Mouse (Mus musculus) embryonic stem cell, embryonic (primary cell): ENCODE measurements at regions not wholly inside any gene's neighbourhood (a gene's known extent, or its start where the extent isn't known, plus 50 kb on each side); places are given as distances from the start of the nearest gene placed in this dataset.

Experiments
- CTCF ChIA-PET, 4 experiments: fragments of 300-600 bp in 2 of 4; fragments of 350-600 bp in 2 of 4; sonication (Branson Sonifier 250); formaldehyde crosslinking; loops; one replicate each; lab custom pipeline; 2022; ENCODE audit warnings: inconsistent platforms in 2 of 4; lab: Charles Lee
- POLR2A ChIA-PET, 4 experiments: fragments of 300-600 bp in 2 of 4; fragments of 350-600 bp in 2 of 4; sonication (Branson Sonifier 250); formaldehyde crosslinking; loops; one replicate each; lab custom pipeline; 2022; ENCODE audit warnings: antibody characterized with exemption in 4 of 4, inconsistent platforms in 1 of 4; lab: Charles Lee

- POLR2A ChIA-PET: interaction anchor here in 1 of 4 experiments (1.2 kb wide), 1 partner anchor 9 kb away, joined by 3 read pairs; no protein-coding TSS in a partner anchor
- CTCF ChIA-PET: no interaction called here
These were observed 172.5 kb downstream of the Emx2 start for GRCm38 (mm10) chr19:59630706-59631105.

- ChIA-PET CTCF (no interaction called here), POLR2A (interaction anchor here in 1 of 4 experiments (1.2 kb wide), 1 partner anchor 10 kb away, joined by 3 read pairs; no protein-coding TSS in a partner anchor)
These were observed 173.4 kb downstream of the Emx2 start for GRCm38 (mm10) chr19:59631541-59631940.

GRCm38 (mm10) chr19:59636271-59636670, 178.1 kb downstream of the Emx2 start:
- ChIA-PET POLR2A (interaction anchor here in 1 of 4 experiments (0.7 to 0.9 kb wide), 2 partner anchors 10 to 1343 kb away, joined by 4 read pairs; no protein-coding TSS in a partner anchor), CTCF (no interaction called here)

- ChIA-PET POLR2A (no interaction called here), CTCF (interaction anchor here in 1 of 4 experiments (0.7 kb wide), 1 partner anchor 175 kb away, joined by 3 read pairs; no protein-coding TSS in a partner anchor)
These were observed 184.4 kb downstream of the Emx2 start for GRCm38 (mm10) chr19:59642606-59643005.

- POLR2A ChIA-PET: no interaction called here
- CTCF ChIA-PET: no interaction called here
These were observed 188.1 kb downstream of the Emx2 start for GRCm38 (mm10) chr19:59646231-59646630.

GRCm38 (mm10) chr19:59646656-59647055, 188.5 kb downstream of the Emx2 start:
- ChIA-PET POLR2A (no interaction called here), CTCF (interaction anchor here in 1 of 4 experiments (0.5 kb wide), 1 partner anchor 118 kb away, joined by 5 read pairs; no protein-coding TSS in a partner anchor)

- POLR2A ChIA-PET: no interaction called here
- CTCF ChIA-PET: no interaction called here
These were observed 191.2 kb downstream of the Emx2 start for GRCm38 (mm10) chr19:59649421-59649820.

- ChIA-PET POLR2A (no interaction called here), CTCF (no interaction called here)
These were observed 192.6 kb downstream of the Emx2 start for GRCm38 (mm10) chr19:59650611-59651329.

GRCm38 (mm10) chr19:59653631-59654367, 195.6 kb downstream of the Emx2 start:
- CTCF ChIA-PET: no interaction called here
- POLR2A ChIA-PET: interaction anchor here in 1 of 4 experiments (0.7 kb wide), 1 partner anchor 403 kb away, joined by 4 read pairs; no protein-coding TSS in a partner anchor

GRCm38 (mm10) chr19:59655321-59655720, 197.1 kb downstream of the Emx2 start:
- CTCF ChIA-PET: interaction anchor here in 1 of 4 experiments (0.5 kb wide), 1 partner anchor 182 kb away, joined by 3 read pairs; no protein-coding TSS in a partner anchor
- POLR2A ChIA-PET: no interaction called here

- ChIA-PET POLR2A (no interaction called here), CTCF (no interaction called here)
These were observed 211.6 kb downstream of the Emx2 start for GRCm38 (mm10) chr19:59669793-59670192.

GRCm38 (mm10) chr19:59673537-59673936, 215.4 kb downstream of the Emx2 start:
- ChIA-PET POLR2A (no interaction called here), CTCF (interaction anchor here in 1 of 4 experiments (0.6 to 0.7 kb wide), 2 partner anchors 219 to 578 kb away, joined by 3 read pairs; no protein-coding TSS in a partner anchor)

- ChIA-PET POLR2A (no interaction called here), CTCF (no interaction called here)
These were observed 221.0 kb downstream of the Emx2 start for GRCm38 (mm10) chr19:59679191-59679590.

GRCm38 (mm10) chr19:59680356-59680755, 222.2 kb downstream of the Emx2 start:
- ChIA-PET CTCF (no interaction called here), POLR2A (no interaction called here)

- POLR2A ChIA-PET: no interaction called here
- CTCF ChIA-PET: no interaction called here
These were observed 226.1 kb downstream of the Emx2 start for GRCm38 (mm10) chr19:59684292-59684691.

GRCm38 (mm10) chr19:59685826-59686717, 227.9 kb downstream of the Emx2 start:
- ChIA-PET POLR2A (no interaction called here), CTCF (interaction anchor here in 1 of 4 experiments (0.6 kb wide), 1 partner anchor 300 kb away, joined by 3 read pairs; no protein-coding TSS in a partner anchor)

- POLR2A ChIA-PET: no interaction called here
- CTCF ChIA-PET: interaction anchor here in 1 of 4 experiments (0.5 kb wide), 1 partner anchor 744 kb away, joined by 3 read pairs; no protein-coding TSS in a partner anchor
These were observed 229.0 kb downstream of the Emx2 start for GRCm38 (mm10) chr19:59687206-59687605.

GRCm38 (mm10) chr19:59687681-59688080, 229.5 kb downstream of the Emx2 start:
- POLR2A ChIA-PET: no interaction called here

More at GRCm38 (mm10) chr19:59687681-59688080, 229.5 kb downstream of the Emx2 start:
- CTCF ChIA-PET: no interaction called here
